Mouse (Mus musculus) midbrain, embryonic 14.5 days (tissue): ENCODE data around the gene Pwwp2b. TPM values are rescaled to one million over a fixed set of nuclear protein-coding genes. Genes with fewer than 3 reads are reported as not detected.

Experiments used
- ATAC-seq: fragments of 200-750 bp; cut with Nextera tagmentation; 2 replicates; pipeline ENCODE4 v1.8.0; 2017; ENCODE audit warnings: moderate number of reproducible peaks, moderate library complexity; ENCODE audit not compliant: low FRiP score, low TSS enrichment
- DNase-seq: peaks from one replicate; pipeline ENCODE4 v3.0.0-alpha.2; 2015
- H3K27ac ChIP-seq: fragments of 300-500 bp; sonication (generic); replicated peaks from 2 replicates; pipeline ENCODE4 v1.5.1; 2014; ENCODE audit warnings: mild to moderate bottlenecking, low read depth, low read length, moderate library complexity
- H3K27me3 ChIP-seq: fragments of 300-500 bp; sonication (generic); 2 replicates; pipeline ENCODE4 v1.6.1; 2014; ENCODE audit warnings: low read length, control low read depth, mixed read lengths; ENCODE audit not compliant: control insufficient read depth, insufficient read depth
- H3K36me3 ChIP-seq: fragments of 300-500 bp; sonication (generic); 2 replicates; pipeline ENCODE4 v1.6.1; 2014; ENCODE audit warnings: low read length, control low read depth; ENCODE audit not compliant: control insufficient read depth, insufficient read depth
- H3K4me1 ChIP-seq: fragments of 300-500 bp; sonication (generic); 2 replicates; pipeline ENCODE4 v1.6.1; 2014; ENCODE audit warnings: mild to moderate bottlenecking, antibody characterized with exemption, low read length, control low read depth; ENCODE audit not compliant: control insufficient read depth, insufficient read depth
- H3K4me2 ChIP-seq: fragments of 300-500 bp; sonication (generic); 2 replicates; pipeline ENCODE4 v1.6.1; 2014; ENCODE audit warnings: mild to moderate bottlenecking, low read length, moderate library complexity
- H3K4me3 ChIP-seq: fragments of 300-500 bp; sonication (generic); replicated peaks from 2 replicates; pipeline ENCODE4 v1.5.1; 2014; ENCODE audit warnings: low read depth, low read length
- H3K9ac ChIP-seq: fragments of 300-500 bp; sonication (generic); replicated peaks from 2 replicates; pipeline ENCODE4 v1.6.1; 2014; ENCODE audit warnings: mild to moderate bottlenecking, low read length, moderate library complexity
- H3K9me3 ChIP-seq: fragments of 300-500 bp; sonication (generic); 2 replicates; pipeline ENCODE4 v1.6.1; 2016; ENCODE audit warnings: low read length, control low read depth, mixed read lengths; ENCODE audit not compliant: control insufficient read depth
- WGBS: fragments of 180-500 bp; shearing (Covaris S2); extraction: QIAGEN DNeasy Blood & Tissue Kit; methylation state at CpG from one replicate; pipeline ENCODE4 v1.1.7; 2014; 5-methylcytosine and 5-hydroxymethylcytosine counted together
- polyA plus RNA-seq: library from polyadenylated mRNA; unstranded; fragments of >200 nt; fragmentation: Nextera tagmentation; extraction: Ambion mirVana; gene quantifications from 2 replicates; pipeline ENCODE4 v1.2.1, GENCODE M21; 2014

The Pwwp2b gene
- polyA plus RNA-seq, 1 experiment from 2014 or later: 4.1 TPM

DNA sequence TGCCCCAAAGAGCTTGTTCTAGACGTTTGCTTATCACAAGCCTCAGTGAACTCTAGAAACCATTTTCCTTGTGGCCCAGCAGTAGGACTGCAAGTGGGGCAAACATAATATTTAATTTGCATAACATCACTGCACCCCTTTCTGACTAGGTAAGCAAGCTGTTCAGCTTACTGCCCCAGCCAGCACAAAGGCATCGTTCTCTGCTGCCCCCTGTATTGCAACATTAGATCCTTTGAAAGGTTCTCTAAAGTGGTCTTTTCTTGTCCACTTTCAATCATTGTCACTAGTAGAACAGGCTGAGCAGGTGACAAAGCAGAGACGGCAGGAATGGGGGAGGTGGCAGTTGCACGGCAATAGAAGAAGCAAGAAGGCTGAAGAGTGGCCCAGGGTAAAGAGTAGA lies 45.1 kb downstream of the Pwwp2b start:
- H3K9ac ChIP-seq: no peak overlapping the region
- no peak overlapping the region for H3K4me3 ChIP-seq
- DNase-seq: no peak
- ATAC-seq: no peak
- no peaks in the 10 kb centered on the region for H3K36me3 ChIP-seq
- no peak overlapping the region for H3K27ac ChIP-seq
- no peaks in the 10 kb centered on the region for H3K9me3 ChIP-seq
- H3K27me3 ChIP-seq: no peaks in the 10 kb centered on the region
- WGBS: 71% methylated on average over 4 of the region's 4 CpGs
- H3K4me2 ChIP-seq: no peak overlapping the region
- H3K4me1 ChIP-seq: no peaks in the 10 kb centered on the region

DNA sequence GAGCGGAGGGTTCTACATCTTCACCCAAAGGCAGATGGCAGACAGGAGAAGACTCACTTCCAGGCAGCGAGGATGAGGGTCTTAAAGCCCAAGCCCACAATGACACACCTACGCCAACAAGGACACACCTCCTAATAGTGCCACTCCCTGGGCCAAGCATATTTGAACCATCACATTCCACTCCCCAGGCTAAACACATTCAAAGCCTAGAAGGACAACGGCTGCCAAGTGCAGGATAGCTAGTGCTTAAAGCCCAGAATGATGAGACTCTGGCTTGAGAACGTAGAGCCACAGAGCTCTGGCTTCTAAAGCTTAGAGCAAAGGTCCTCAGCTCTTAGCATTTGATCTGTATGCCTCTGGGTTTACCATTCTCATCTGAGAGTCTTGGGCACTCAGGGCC lies 45.8 kb downstream of the Pwwp2b start:
- no peaks in the 10 kb centered on the region for H3K27me3 ChIP-seq
- WGBS: 87% methylated on average over 5 of the region's 5 CpGs
- no peaks in the 10 kb centered on the region for H3K36me3 ChIP-seq
- H3K27ac ChIP-seq: no peak overlapping the region
- H3K9ac ChIP-seq: no peak overlapping the region
- DNase-seq (no peak), ATAC-seq (no peak)
- no peak overlapping the region for H3K4me2 ChIP-seq
- H3K4me3 ChIP-seq: no peak overlapping the region
- H3K4me1 ChIP-seq: no peaks in the 10 kb centered on the region
- no peaks in the 10 kb centered on the region for H3K9me3 ChIP-seq

DNA sequence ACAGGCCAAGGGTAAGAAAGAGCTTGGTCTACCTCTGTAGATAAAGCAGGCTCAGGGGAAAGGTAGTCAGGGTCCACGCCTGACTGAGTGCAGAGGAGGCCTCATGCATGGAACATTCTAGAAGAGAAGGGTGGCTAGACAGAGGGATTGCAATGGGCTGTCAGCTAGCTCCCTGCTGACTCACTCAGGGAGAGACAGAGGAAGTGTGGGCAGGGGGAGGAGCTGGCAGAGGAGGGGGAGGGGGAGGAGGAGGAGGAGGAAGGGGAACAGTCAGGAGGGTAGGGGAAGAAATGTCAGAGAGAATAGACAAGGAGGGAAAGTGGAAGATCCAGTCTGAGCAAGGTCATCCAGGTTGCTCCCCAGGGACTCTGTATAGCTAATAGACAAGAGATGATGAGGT lies 47.4 kb downstream of the Pwwp2b start:
- Histone ChIP-seq H3K9ac (no peak overlapping the region), H3K4me3 (no peak overlapping the region), H3K36me3 (no peaks in the 10 kb centered on the region), H3K27ac (no peak overlapping the region), H3K9me3 (no peaks in the 10 kb centered on the region), H3K4me1 (no peaks in the 10 kb centered on the region), H3K27me3 (no peaks in the 10 kb centered on the region), H3K4me2 (no peak overlapping the region)
- no peak for DNase-seq
- ATAC-seq: no peak
- 68% methylated on average over 1 of the region's 1 CpGs for WGBS

DNA sequence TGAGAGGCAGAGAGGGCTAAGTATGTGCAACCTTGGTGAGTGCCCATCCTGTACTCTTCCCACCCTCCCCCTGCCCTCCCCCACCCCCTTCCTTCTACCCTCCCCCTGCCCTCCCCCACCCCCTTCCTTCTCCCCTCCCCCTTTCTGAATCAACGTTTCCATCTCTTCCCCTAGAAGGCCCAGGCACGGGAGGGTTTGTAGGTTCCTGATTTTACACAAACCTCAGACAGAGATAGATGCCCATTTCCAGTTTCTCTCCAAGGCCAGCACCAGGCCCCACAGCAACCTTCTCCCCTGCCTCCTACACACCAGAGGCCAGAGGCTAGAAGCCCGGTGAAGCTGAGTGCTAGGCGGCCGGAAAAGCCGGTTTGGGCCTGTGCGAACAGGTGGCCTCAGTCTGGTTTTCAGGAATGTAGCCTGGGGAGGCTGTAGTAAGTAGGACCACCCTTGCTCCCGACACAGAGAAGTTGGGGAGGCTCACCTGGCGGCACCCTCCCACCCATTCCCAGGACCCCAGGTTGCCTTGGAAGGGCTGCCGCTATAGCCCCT lies 48.3 kb downstream of the Pwwp2b start:
- Histone ChIP-seq H3K4me2 (no peak overlapping the region), H3K4me3 (no peak overlapping the region), H3K27me3 (no peaks in the 10 kb centered on the region), H3K36me3 (no peaks in the 10 kb centered on the region), H3K27ac (no peak overlapping the region), H3K4me1 (no peaks in the 10 kb centered on the region), H3K9me3 (no peaks in the 10 kb centered on the region), H3K9ac (no peak overlapping the region)
- no peak for ATAC-seq
- 74% methylated on average over 10 of the region's 10 CpGs for WGBS
- no peak for DNase-seq

DNA sequence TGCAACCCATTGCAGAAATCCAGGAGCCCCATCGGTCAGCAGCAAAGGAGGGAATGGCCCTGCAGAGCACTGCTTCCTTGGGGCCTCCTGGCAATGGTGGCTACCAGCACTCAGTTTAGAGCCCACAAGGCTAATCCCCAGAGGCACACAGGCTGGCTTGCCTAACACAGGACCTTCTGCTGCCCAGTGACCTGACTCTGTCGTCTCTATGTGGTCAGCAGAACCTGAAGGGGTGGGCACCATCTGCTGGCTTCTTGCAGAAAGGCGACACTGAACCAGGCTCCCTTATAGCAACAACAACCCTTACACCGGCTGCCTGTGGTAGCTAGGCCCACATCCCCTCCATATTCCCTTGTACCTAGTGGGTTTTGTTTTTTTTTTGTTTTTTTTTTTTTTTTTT lies 50.2 kb downstream of the Pwwp2b start:
- Histone ChIP-seq H3K4me2 (no peak overlapping the region), H3K4me1 (no peaks in the 10 kb centered on the region), H3K27me3 (no peaks in the 10 kb centered on the region), H3K9me3 (no peaks in the 10 kb centered on the region), H3K4me3 (no peak overlapping the region), H3K9ac (no peak overlapping the region), H3K36me3 (no peaks in the 10 kb centered on the region), H3K27ac (no peak overlapping the region)
- ATAC-seq: no peak; the same call in 1 of the 2 replicates
- no peak for DNase-seq
- WGBS: 42% methylated on average over 4 of the region's 4 CpGs

DNA sequence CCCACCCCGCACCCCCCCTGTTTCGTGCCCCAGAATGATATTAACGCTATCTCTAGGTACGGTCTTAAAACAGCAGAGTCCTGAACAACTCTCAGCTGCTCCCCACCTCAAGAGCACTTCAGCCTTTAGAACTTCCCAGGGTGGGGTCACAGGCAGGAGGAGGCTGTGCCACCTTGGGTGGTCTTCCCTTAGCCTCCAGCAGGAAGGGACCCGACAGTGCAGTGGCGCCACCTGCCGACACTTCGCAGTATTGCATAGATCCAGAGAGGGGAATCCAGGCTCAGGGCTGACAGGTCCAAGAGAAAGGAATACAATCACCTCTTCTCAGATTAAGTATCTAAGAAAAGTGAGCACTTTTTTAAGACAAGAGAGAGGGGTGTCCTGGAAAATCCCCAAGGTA lies 51.1 kb downstream of the Pwwp2b start:
- peak; percentile 88 for DNase-seq
- no peak overlapping the region for H3K9ac ChIP-seq
- ATAC-seq: peak; percentile 57; the same call in 1 of the 2 replicates
- WGBS: 22% methylated on average over 8 of the region's 8 CpGs
- no peak overlapping the region for H3K27ac ChIP-seq
- no peaks in the 10 kb centered on the region for H3K4me1 ChIP-seq
- no peaks in the 10 kb centered on the region for H3K9me3 ChIP-seq
- H3K4me2 ChIP-seq: no peak overlapping the region
- no peaks in the 10 kb centered on the region for H3K27me3 ChIP-seq
- no peaks in the 10 kb centered on the region for H3K36me3 ChIP-seq
- no peak overlapping the region for H3K4me3 ChIP-seq

DNA sequence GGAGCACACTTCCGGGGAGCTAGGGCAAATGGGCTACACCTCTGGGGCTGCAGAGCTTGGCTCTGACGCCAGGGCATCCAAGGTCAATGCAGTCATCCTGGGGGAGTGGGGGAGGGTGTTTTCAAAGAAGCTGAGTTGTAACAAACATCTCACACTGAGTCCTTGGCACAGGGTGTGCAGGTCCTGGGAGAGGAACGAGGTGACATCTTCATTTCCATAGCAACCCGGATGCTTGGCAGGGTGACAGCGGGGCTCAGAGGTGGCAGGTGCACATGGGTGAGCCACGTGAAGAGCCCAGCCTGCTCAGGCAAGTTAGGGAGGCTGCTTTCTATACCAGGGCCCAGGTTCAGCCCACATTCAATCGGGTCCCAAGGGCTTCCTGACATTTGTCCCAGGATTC lies 52.1 kb downstream of the Pwwp2b start:
- DNase-seq: no peak
- no peak overlapping the region for H3K4me2 ChIP-seq
- H3K36me3 ChIP-seq: no peaks in the 10 kb centered on the region
- H3K4me3 ChIP-seq: no peak overlapping the region
- H3K27me3 ChIP-seq: no peaks in the 10 kb centered on the region
- no peaks in the 10 kb centered on the region for H3K9me3 ChIP-seq
- ATAC-seq: no peak
- WGBS: 58% methylated on average over 7 of the region's 7 CpGs
- no peak overlapping the region for H3K9ac ChIP-seq
- H3K27ac ChIP-seq: no peak overlapping the region
- no peaks in the 10 kb centered on the region for H3K4me1 ChIP-seq

DNA sequence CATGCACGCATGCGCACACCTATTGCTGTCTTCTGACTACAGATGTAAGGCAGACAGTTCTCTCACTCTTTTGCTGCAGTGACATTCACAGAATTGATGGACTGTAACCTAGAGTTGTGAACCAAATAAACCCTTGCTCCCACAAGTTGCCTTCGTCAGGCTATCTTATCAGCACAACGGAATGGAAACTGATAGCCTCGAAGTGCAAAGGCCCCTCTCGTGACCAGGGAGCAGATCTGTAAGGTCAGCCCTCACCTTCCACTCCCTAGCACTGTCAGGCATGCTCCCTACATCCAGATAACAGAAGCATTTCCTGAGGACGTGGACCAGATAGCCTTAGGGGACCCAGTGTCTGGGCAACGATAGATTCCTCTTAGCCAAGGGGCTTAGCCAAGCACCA lies 53.2 kb downstream of the Pwwp2b start:
- no peaks in the 10 kb centered on the region for H3K27me3 ChIP-seq
- no peaks in the 10 kb centered on the region for H3K9me3 ChIP-seq
- H3K4me3 ChIP-seq: no peak overlapping the region
- no peaks in the 10 kb centered on the region for H3K4me1 ChIP-seq
- no peaks in the 10 kb centered on the region for H3K36me3 ChIP-seq
- WGBS: 77% methylated on average over 8 of the region's 8 CpGs
- DNase-seq (no peak), ATAC-seq (no peak)
- no peak overlapping the region for H3K9ac ChIP-seq
- H3K4me2 ChIP-seq: no peak overlapping the region
- H3K27ac ChIP-seq: no peak overlapping the region

DNA sequence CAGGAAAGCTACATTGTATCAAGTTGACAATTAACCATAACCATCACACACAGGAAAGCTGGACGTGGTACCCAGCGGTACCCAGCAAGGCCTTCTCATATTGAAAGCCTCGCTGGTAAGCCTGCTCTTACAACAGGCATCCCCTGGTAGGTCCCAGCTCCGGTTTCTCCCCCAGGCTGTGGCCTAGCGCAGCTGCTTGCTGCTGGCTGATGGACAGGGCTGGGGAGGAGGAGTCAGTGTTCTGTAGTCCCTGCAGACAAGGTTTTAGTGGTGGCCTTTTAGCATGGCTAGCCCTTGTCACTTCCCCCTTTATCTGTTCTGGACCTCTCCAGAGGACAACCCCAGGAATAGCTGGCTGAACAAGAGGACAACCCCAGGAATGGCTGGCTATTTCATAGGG lies 54.0 kb downstream of the Pwwp2b start:
- no peak overlapping the region for H3K27ac ChIP-seq
- DNase-seq (no peak), ATAC-seq (no peak)
- H3K9me3 ChIP-seq: no peaks in the 10 kb centered on the region
- no peak overlapping the region for H3K4me2 ChIP-seq
- no peak overlapping the region for H3K9ac ChIP-seq
- no peak overlapping the region for H3K4me3 ChIP-seq
- WGBS: 57% methylated on average over 5 of the region's 5 CpGs
- no peaks in the 10 kb centered on the region for H3K4me1 ChIP-seq
- no peaks in the 10 kb centered on the region for H3K36me3 ChIP-seq
- H3K27me3 ChIP-seq: no peaks in the 10 kb centered on the region
